Mouse (Mus musculus) heart, embryonic 13.5 days (tissue): Measurements from ENCODE around the gene Fgfr2. TPM values are rescaled to one million over a fixed set of nuclear protein-coding genes. Genes with fewer than 3 reads are reported as not detected.
"Not testable (repeated sequence)": the region's sequence is repeated elsewhere in the genome, so short reads cannot be mapped to it uniquely, and the experiment has no call there.

Experiments used
- ATAC-seq: fragments of 200-750 bp; cut with Nextera tagmentation; 2 replicates; pipeline ENCODE4 v1.8.0; 2017; ENCODE audit warnings: moderate TSS enrichment; ENCODE audit not compliant: insufficient number of reproducible peaks, low FRiP score, low TSS enrichment; ENCODE audit errors: extremely low read depth
- H3K27ac ChIP-seq: fragments of 300-500 bp; sonication (generic); replicated peaks from 2 replicates; pipeline ENCODE4 v1.5.1; 2015; ENCODE audit warnings: moderate library complexity, mild to moderate bottlenecking, inconsistent platforms
- H3K27me3 ChIP-seq: fragments of 300-500 bp; sonication (generic); replicated peaks from 2 replicates; pipeline ENCODE4 v1.6.1; 2015; ENCODE audit warnings: mild to moderate bottlenecking, inconsistent platforms
- H3K36me3 ChIP-seq: fragments of 300-500 bp; sonication (generic); 2 replicates; pipeline ENCODE4 v1.6.1; 2015; ENCODE audit warnings: mild to moderate bottlenecking, inconsistent platforms
- H3K4me1 ChIP-seq: fragments of 300-500 bp; sonication (generic); 2 replicates; pipeline ENCODE4 v1.6.1; 2015; ENCODE audit warnings: inconsistent platforms
- H3K4me2 ChIP-seq: fragments of 300-500 bp; sonication (generic); 2 replicates; pipeline ENCODE4 v1.6.1; 2015; ENCODE audit warnings: inconsistent platforms, mild to moderate bottlenecking, moderate library complexity
- H3K4me3 ChIP-seq: fragments of 300-500 bp; sonication (generic); 2 replicates; pipeline ENCODE4 v1.5.1; 2015; ENCODE audit warnings: moderate library complexity, mild to moderate bottlenecking, inconsistent platforms
- H3K9ac ChIP-seq: fragments of 300-500 bp; sonication (generic); 2 replicates; pipeline ENCODE4 v1.6.1; 2015; ENCODE audit warnings: inconsistent platforms, mild to moderate bottlenecking, moderate library complexity
- H3K9me3 ChIP-seq: fragments of 300-500 bp; sonication (generic); 2 replicates; pipeline ENCODE4 v1.6.1; 2016; ENCODE audit warnings: inconsistent platforms
- WGBS: fragments of 180-500 bp; shearing (Covaris S2); methylation state at CpG from one replicate; pipeline ENCODE4 v1.1.7; 2015; ENCODE audit warnings: mixed read lengths; 5-methylcytosine and 5-hydroxymethylcytosine counted together
- polyA plus RNA-seq: library from polyadenylated mRNA; unstranded; fragments of >200 nt; fragmentation: Nextera tagmentation; extraction: Ambion mirVana; gene quantifications from 2 replicates; pipeline ENCODE4 v1.2.1, GENCODE M21; 2015

Gene Fgfr2
- polyA plus RNA-seq, 1 experiment from 2014 or later: 22.5 TPM

DNA sequence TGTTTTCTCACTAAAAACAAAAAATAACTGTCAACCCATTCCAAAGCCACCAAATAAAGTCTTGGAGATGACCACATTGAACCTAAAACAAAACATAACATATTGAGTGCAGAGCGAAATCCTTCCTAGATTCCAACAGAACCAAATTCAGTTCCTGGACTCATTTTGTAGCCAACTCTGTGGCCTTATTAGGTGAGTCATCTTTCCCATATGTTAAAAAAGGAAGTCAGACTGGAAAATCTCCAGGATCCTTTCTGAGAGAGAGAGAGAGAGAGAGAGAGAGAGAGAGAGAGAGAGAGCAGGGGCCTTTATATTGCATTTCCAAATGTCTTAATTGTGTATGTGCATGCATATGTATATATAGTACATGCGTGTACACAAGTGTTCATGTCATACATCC, 678.9 kb downstream of the Fgfr2 start:
- WGBS: 76% methylated on average over 2 of the region's 2 CpGs
- Histone ChIP-seq H3K27me3 (no peaks in the 10 kb centered on the region), H3K4me2 (no peak overlapping the region), H3K9me3 (no peaks in the 10 kb centered on the region), H3K4me1 (peaks cover 24% of the 10 kb centered on the region), H3K9ac (no peak overlapping the region), H3K27ac (peak overlapping the region; percentile 45), H3K4me3 (no peak overlapping the region), H3K36me3 (no peaks in the 10 kb centered on the region)
- ATAC-seq: no peak

DNA sequence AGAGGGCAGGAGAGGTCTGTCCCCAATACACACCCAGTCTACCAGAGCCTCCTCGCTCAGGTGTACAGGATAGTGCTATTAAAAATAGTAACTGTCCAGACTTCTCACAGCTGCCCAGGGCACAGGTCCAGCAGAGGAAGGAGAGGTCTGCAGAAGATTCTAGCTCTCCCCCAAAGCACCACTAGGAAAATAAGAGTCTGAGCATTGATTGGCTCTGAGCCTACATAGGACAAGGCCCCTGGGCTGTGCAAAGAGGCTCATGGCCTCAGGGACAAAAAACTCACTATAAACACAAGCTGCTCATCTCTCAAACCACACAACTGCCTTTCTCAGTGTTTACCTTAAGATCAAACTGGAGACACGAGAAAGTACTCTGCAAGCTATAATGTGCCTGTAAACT, 679.4 kb downstream of the Fgfr2 start:
- Histone ChIP-seq H3K4me3 (no peak overlapping the region), H3K4me1 (peaks cover 24% of the 10 kb centered on the region), H3K4me2 (no peak overlapping the region), H3K36me3 (no peaks in the 10 kb centered on the region), H3K9ac (no peak overlapping the region), H3K27me3 (no peaks in the 10 kb centered on the region), H3K27ac (peak overlapping the region; percentile 45), H3K9me3 (no peaks in the 10 kb centered on the region)
- no peak for ATAC-seq
- 33% methylated on average over 2 of the region's 2 CpGs for WGBS

DNA sequence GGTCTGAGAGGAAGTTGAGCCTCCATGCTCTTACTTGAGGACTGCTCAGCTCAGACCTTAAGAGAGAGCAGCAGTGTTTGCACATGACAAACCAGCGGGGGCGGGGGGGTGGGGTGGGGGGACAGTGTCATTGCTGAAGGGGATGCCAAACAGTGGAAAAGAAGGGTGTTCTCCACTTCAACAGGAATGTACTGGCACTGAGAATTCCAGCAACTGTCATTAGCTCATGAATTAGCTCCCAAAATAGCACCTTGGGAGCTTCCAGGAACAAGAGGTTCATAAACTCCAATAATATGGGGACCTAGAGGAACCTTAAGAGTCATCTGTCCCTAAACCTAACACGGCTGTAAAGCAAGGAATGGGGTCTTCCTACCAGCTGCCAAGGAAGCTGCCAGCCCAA, 680.0 kb downstream of the Fgfr2 start:
- Histone ChIP-seq H3K27ac (peak overlapping the region; percentile 45), H3K4me3 (no peak overlapping the region), H3K4me2 (no peak overlapping the region), H3K9me3 (no peaks in the 10 kb centered on the region), H3K9ac (no peak overlapping the region), H3K4me1 (peaks cover 24% of the 10 kb centered on the region), H3K27me3 (no peaks in the 10 kb centered on the region), H3K36me3 (no peaks in the 10 kb centered on the region)
- no peak for ATAC-seq
- 53% methylated on average over 3 of the region's 3 CpGs for WGBS

DNA sequence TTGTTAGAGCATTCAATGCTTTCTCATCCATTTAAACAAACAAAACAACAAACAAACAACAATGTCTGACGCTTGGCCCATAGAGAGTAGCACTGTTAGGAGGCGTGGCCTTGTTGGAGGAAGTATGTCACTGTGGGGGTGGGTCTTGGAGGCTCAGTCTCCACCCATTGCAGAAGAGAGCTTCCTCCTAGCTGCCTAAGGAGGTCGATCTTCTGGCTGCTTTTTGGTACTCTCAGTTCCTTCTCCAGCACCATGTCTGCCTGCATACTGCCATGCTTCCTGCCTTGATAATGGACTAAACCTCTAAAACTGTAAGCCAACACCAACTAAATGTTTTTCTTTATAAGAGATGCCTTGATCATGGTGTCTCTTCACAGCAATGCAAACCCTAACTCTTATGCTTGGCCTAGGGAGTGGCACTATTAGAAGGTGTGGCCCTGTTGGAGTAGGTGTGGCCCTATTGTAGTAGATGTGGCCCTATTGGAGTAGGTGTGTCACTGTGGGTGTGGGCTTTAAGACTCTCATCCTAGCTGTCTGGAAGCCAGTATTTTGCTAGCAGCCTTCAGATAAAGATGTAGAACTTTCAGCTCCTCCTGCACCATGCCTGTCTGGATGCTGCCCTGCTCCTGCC, 680.9 kb downstream of the Fgfr2 start:
- not testable (repeated sequence) for H3K4me2 ChIP-seq, H3K27ac ChIP-seq, H3K36me3 ChIP-seq, H3K4me3 ChIP-seq, H3K9ac ChIP-seq, ATAC-seq, H3K9me3 ChIP-seq, H3K27me3 ChIP-seq
- 86% methylated on average over 3 of the region's 3 CpGs for WGBS
- H3K4me1 ChIP-seq: peaks cover 24% of the 10 kb centered on the region

DNA sequence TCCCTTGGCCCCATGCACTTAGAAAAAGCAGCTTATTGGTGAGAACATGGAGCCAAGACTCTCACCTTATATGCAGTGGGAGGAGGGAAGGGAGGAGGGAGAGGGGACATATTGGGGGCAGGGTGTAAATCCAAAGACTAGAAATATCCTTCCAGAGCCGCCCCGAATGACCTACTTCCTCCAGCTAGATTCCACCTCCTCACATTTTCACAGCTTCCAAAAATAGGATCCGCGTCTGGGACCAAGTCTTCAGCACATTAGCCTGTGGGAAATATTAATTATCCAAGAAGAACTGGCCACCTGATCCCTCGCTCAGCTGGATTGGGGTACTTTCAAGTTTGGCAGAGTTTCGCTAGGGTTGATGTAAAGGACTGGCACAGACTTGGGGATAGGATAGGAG, 683.2 kb downstream of the Fgfr2 start:
- Histone ChIP-seq H3K9me3 (no peaks in the 10 kb centered on the region), H3K27ac (peak overlapping the region; percentile 54; the same call in 1 of the 2 replicates), H3K36me3 (no peaks in the 10 kb centered on the region), H3K27me3 (0 out of 2 replicates have a peak, but pooled peaks cover 3% of the 10 kb centered on the region), H3K4me1 (peaks cover 24% of the 10 kb centered on the region), H3K9ac (no peak overlapping the region), H3K4me3 (no peak overlapping the region), H3K4me2 (no peak overlapping the region)
- WGBS: 61% methylated on average over 6 of the region's 6 CpGs
- ATAC-seq: no peak

DNA sequence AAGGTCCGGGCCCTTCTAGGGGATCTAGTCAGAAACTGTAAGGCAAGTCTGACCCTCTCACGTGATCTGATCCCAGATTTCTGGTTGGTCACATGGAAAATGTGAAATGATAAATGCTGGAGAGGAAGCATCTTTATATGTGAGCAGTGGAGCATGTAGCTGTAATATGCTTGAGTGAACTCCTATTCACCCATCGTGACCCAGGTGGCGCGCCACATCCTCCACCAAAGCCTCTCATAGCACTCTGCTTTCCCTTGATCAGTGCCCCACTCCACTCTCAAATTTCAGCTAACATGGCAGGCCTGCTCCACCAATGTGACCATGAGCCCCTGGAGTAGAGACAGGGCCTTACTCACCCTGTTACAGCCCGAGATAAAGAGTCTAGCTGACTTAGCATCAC, 685.1 kb downstream of the Fgfr2 start:
- Histone ChIP-seq H3K9ac (no peak overlapping the region), H3K4me2 (no peak overlapping the region), H3K27ac (no peak overlapping the region), H3K4me1 (peaks cover 7% of the 10 kb centered on the region), H3K27me3 (0 out of 2 replicates have a peak, but pooled peaks cover 3% of the 10 kb centered on the region), H3K36me3 (no peaks in the 10 kb centered on the region), H3K9me3 (no peaks in the 10 kb centered on the region), H3K4me3 (no peak overlapping the region)
- 80% methylated on average over 6 of the region's 6 CpGs for WGBS
- ATAC-seq: no peak

DNA sequence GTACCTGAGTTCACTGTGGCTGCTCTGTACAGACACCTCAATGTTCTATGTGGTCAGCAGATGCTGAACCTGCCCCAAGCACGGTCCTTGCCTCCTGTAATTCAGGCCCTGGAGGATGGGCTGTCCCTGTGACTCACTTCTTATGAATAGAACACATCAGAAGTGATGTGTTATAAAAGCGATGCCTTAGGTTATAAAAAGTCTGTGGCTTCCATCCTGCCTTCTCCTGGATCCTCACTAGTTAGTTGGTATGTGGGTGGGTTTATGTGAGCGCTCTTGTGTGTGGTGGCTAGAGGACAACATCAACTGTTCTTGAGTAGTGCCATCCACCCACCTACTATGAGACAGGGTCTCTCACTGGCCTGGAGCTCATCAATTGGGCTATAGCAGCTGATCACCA, 685.7 kb downstream of the Fgfr2 start:
- Histone ChIP-seq H3K9me3 (no peaks in the 10 kb centered on the region), H3K9ac (no peak overlapping the region), H3K4me2 (no peak overlapping the region), H3K27me3 (peaks cover 7% of the 10 kb centered on the region; the same call in 1 of the 2 replicates), H3K4me1 (0 out of 2 replicates have a peak, but pooled peaks cover 3% of the 10 kb centered on the region), H3K27ac (no peak overlapping the region), H3K36me3 (no peaks in the 10 kb centered on the region), H3K4me3 (no peak overlapping the region)
- ATAC-seq: no peak
- 81% methylated on average over 3 of the region's 3 CpGs for WGBS

DNA sequence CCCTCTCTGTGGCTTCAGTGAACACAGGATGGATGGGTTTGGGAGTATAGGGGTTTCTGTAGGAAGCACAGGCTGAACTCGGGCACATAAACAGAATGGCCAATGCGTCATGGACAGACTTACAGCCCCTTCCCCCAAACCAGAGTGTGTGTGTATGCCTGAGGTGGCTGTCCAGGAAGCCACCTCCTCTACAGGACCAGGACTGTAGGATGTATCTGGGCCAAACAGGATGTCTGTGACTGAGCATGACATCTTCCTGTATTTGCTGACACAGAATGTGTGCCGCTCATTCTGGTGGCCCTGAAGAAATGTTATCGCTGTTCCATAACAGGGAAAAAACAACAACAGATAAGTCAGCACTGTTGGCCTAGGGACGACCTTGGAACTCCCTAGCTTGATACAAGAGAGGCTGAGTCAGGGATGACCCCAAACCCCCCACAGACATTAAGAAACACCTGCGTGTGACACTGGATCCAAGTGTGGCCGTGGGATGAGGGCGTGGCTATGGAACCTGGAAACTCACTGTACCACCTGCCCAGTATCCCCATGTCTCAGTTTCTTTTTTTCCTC, 687.6 kb downstream of the Fgfr2 start:
- no peaks in the 10 kb centered on the region for H3K9me3 ChIP-seq
- no peak overlapping the region for H3K4me3 ChIP-seq
- H3K4me2 ChIP-seq: no peak overlapping the region
- H3K9ac ChIP-seq: no peak overlapping the region
- WGBS: 56% methylated on average over 8 of the region's 8 CpGs
- H3K4me1 ChIP-seq: 0 out of 2 replicates have a peak, but pooled peaks cover 3% of the 10 kb centered on the region
- no peaks in the 10 kb centered on the region for H3K36me3 ChIP-seq
- H3K27me3 ChIP-seq: peaks cover 8% of the 10 kb centered on the region; the same call in 1 of the 2 replicates
- ATAC-seq: no peak
- H3K27ac ChIP-seq: no peak overlapping the region

DNA sequence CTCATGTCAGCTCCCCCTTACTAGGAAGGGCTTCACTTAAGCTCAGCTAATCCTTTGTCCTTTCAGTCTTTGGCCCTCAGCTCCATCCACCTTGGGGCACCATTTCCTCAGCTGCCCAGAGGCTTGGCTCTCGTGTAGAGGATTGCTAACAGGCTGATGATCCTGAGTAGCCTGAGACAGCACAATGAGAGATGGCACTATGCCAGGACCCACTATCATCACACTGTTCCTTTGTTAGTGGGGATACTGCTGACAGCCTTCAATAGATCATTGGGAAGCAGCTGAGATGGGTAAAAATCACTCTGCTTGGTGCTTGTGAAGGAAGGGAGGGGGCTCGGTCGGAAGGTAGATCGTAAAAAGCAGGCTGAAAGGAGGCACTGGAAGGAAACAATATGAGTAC, 693.8 kb downstream of the Fgfr2 start:
- Histone ChIP-seq H3K4me1 (peaks cover 17% of the 10 kb centered on the region), H3K4me2 (no peak overlapping the region), H3K4me3 (no peak overlapping the region), H3K9ac (no peak overlapping the region), H3K9me3 (no peaks in the 10 kb centered on the region), H3K27ac (no peak overlapping the region), H3K27me3 (peaks cover 5% of the 10 kb centered on the region; the same call in 1 of the 2 replicates), H3K36me3 (no peaks in the 10 kb centered on the region)
- no peak for ATAC-seq
- 65% methylated on average over 4 of the region's 4 CpGs for WGBS

DNA sequence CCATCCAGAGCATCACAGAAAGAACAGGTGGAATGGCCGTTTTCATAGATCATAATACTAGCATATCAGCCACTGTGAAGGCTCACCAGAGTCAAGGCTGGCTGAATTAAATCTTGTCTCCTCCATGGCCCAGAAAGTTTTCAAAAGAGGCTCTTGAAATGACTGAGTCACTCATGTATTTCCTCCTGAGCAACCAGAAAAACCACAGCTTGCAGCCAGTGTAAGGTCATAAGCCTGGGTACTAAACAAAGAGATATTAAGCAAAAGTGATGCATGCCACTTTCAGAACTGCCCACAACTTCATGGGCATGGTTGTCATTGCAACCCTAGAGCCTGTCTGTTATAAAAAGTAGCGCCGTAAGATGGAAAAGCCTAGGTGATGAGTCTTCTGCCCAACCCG, 694.8 kb downstream of the Fgfr2 start:
- 90% methylated on average over 4 of the region's 4 CpGs for WGBS
- H3K27me3 ChIP-seq: peaks cover 5% of the 10 kb centered on the region; the same call in 1 of the 2 replicates
- no peak for ATAC-seq
- no peak overlapping the region for H3K27ac ChIP-seq
- H3K9ac ChIP-seq: no peak overlapping the region
- no peaks in the 10 kb centered on the region for H3K9me3 ChIP-seq
- peaks cover 20% of the 10 kb centered on the region for H3K4me1 ChIP-seq
- H3K4me3 ChIP-seq: no peak overlapping the region
- H3K36me3 ChIP-seq: no peaks in the 10 kb centered on the region
- H3K4me2 ChIP-seq: no peak overlapping the region

DNA sequence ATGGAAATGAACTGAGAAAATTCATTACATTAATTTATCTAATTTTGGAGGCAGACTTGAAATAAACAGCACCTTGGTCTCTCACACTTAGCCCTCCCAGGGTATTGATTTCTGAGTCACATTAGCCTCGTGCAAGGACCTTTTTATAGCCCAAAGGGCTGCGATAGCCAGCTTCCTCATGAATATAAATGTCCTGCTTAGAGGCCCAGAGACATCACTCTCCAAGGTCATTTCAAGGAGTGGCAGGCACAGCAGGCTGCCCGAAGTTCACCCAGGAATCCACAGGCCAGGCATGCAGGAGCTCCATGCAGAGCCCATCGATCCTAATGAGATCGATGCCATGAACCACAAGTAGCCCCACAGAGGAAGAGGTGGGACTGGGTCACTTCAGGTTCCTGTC, 697.1 kb downstream of the Fgfr2 start:
- H3K27me3 ChIP-seq: no peaks in the 10 kb centered on the region
- no peak overlapping the region for H3K9ac ChIP-seq
- H3K4me2 ChIP-seq: no peak overlapping the region
- H3K4me3 ChIP-seq: no peak overlapping the region
- no peak for ATAC-seq
- 53% methylated on average over 5 of the region's 5 CpGs for WGBS
- no peaks in the 10 kb centered on the region for H3K9me3 ChIP-seq
- peaks cover 22% of the 10 kb centered on the region for H3K4me1 ChIP-seq
- H3K27ac ChIP-seq: no peak overlapping the region
- no peaks in the 10 kb centered on the region for H3K36me3 ChIP-seq
